Mouse (Mus musculus) kidney, adult 2 months (tissue): ENCODE results near the gene Galp.
"Not testable (repeated sequence)": the region's sequence is repeated elsewhere in the genome, so short reads cannot be mapped to it uniquely, and the experiment has no call there.

ENCODE experiments used
- CTCF ChIP-seq: fragments of 200-500 bp; conservative IDR thresholded peaks from 2 replicates; pipeline ENCODE4 v1.5.1; 2011; ENCODE audit warnings: low read depth, mild to moderate bottlenecking, control low read depth, low read length, moderate library complexity, mixed read lengths; ENCODE audit not compliant: insufficient read depth, insufficient read length
- POLR2A ChIP-seq: fragments of 200-500 bp; IDR thresholded peaks from one replicate; pipeline ENCODE4 v1.6.1; 2011; ENCODE audit warnings: low read depth, low read length, control low read depth

GRCm38 (mm10) chr7:6174365-6174987 is 22.4 kb upstream of the Galp start:
- not testable (repeated sequence) for TF ChIP-seq CTCF, POLR2A
